Mouse (Mus musculus): ENCODE measurements at regions not wholly inside any gene's neighbourhood (a gene's known extent, or its start where the extent isn't known, plus 50 kb on each side); places are given as distances from the start of the nearest gene placed in this dataset.

DNA sequence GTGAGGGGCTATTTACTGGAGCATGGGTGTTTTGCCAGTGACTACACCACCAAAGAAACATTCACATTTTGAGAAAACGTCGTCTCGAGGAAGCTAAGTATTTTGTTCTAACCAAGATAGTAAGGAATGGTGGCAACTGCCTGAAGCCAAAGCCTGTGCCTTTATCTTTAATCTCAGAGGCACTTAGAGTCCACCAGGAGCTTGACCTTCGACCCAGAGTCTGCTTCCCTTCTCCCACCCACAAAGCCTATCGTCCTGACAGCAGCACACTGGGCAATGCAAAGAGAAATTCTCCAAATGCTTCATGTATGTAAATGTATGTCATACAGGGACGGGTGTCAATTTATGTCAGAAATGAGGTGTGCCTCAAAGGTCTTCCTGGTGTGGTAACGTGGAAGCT, 437.2 kb upstream of the Mgmt start:
- DNase-seq: no peak

GRCm38 (mm10) chr7:136457867-136458448, 436.5 kb upstream of the Mgmt start:
- DNase-seq: no peak

DNA sequence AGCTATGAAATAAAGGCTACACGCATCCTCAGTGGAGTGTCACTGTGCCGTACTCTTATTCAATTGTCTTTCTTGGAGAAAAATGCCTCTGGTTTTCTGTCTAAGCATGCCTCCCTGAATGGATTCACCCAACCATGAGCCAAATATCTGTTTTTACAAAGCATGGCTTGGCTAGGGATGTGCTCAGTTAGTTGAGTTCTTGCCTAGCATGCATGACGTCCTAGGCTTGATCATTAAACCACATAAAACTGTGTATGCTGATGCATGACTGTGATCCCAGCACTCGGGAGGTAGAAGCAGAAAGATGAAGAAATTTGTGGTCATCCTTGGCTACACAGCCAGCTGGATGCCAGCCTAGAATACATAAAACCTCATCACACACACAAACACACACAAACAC, 417.3 kb upstream of the Mgmt start:
- DNase-seq: no peak

GRCm38 (mm10) chr7:136480641-136481202, 413.7 kb upstream of the Mgmt start:
- no peak for DNase-seq

DNA sequence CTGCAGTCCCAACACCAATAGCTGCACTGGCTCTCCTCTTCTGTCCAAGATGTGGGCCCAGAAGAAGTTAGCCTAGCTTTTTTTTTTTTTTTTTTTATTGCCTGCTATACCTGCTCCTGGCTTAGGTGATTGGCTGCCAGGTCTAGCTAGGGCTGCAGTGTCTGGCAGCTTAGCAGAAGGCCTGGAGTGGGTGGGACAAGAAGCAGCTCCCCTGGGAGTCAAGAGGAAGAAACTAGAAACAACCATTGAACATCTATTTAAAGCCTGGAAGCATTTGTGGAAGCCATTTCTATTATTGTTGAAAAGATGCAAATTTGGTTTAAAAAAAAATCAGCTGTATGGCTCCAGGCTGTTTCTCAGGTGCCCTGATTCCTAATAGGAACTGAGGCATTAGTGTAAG, 411.2 kb upstream of the Mgmt start:
- no peak for DNase-seq

DNA sequence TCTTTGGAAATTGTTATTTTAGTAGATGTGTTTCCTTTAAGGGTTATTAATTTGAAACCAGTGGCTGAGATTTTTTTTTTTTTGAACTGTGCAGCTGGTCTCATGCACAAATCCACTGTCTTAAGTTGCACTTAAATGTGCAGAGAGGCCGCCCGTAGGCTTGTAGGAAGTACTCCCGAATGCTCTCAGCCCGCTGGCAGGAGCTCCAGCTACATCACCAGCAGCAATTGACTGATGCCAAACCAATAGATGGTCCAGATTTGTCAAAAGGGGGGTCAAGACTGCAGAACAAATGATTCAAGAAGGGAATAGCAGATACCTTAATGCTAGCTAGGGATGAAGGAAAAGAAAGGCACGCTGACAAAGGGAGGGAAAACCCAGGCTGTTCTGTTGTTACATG, 406.9 kb upstream of the Mgmt start:
- DNase-seq: no peak

- no peak for DNase-seq
Observed at GRCm38 (mm10) chr7:136494862-136495261, 399.6 kb upstream of the Mgmt start.

GRCm38 (mm10) chr7:136496335-136497242, 397.8 kb upstream of the Mgmt start:
- peak; percentile 39 for DNase-seq

GRCm38 (mm10) chr7:136500059-136500458, 394.4 kb upstream of the Mgmt start:
- no peak for DNase-seq

DNA sequence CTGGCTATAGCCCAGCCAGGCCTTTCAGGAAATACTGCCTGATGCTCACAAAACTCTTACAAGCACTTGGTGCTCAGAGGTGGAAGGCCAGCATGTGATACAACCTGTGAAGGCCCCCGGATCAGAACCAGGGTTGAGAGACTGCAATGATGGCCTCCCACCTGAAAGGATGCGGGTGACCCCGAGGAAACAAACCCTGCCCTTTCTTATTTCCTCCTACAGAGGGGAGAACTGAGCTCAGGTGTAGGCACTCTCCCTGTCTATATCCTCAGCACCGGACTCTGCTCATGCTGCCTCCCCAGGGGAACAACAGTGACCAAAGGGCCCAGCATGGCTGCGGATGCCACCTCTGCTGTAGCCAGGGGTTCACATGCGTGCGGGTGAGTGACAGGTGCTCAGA, 393.3 kb upstream of the Mgmt start:
- DNase-seq: no peak

DNA sequence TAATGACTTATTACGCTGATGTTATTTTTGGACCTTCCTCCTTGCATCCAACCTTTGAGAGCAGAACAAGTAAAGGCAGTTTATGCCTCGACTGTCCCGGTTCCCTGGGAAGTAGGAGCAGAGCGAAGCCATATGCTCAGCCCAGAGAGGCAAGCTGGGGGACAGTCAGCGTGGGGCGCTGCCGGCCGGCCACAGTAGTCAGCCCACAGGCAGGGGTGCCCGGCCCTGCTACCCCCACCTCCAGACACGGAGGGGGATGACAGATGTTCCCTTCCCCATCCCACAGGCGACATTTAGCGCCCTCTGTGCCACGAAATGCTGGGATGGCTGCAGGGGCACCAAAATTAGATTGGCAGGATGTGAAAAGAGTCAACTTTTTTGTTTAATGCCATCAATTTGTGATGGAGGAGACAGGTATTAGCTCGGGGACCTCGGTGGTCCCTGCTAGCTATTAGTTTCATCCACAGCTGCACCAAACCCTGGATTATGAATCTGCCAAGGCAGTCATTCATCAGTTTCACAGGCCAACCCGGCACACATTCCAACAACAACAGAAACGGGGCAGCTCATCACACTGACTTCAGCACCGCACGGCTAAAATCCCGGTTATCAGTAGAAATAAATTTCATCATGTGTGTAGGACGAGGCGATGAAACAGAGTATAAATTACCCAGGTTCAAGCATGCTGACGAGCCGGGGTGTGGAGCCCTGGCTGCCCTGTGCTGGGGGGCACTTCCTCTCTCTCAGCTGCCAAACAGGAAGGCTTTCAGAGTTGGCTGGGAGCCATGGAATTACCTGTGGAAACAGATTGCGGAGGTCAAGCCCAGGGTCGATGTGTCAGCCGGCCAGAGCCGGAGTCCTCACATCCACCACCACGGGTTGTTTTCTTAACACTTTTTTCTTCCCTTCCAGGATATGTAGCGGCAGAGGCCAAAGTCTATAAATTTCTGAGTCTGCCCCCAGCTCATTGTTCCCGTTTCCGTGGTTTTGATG, 392.3 kb upstream of the Mgmt start:
- no peak for DNase-seq

GRCm38 (mm10) chr7:136511389-136511788, 383.0 kb upstream of the Mgmt start:
- no peak for DNase-seq

DNA sequence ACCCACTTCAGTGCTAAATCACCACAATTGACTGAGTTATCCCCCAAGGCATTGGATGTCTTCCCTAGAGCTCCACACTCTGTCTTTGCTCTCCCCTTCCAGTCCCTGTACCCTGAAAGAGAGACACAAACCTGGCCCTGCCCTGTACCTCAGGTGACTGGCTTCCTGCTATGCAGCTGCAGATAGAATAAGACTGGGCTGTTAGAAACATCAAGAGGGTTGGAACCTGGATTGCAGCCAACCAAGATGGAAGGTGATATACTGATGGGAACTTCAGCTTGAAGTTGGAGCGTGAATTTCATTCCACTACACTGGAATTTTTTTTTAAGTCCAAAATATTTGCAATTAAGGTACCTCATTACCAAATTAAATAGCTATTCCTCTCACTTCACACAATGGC, 379.0 kb upstream of the Mgmt start:
- DNase-seq: no peak

DNA sequence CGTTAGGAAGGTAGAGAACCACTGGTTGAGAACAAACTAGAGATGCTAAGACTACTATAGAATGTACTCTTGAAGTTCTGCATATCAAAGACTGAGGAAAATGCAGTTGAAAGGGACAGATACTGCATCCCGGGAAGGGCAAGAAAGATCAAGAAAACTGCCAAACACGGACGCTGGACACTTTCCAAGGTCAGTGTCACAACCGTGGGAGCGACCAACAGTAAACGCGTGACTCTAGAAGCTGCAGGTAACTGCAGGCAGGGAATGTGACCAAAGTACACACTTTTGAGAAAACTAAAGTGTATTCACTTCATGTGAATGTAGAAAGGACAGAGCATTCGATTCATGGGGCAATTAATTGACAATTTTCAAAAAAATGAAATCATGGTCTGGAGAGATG, 368.6 kb upstream of the Mgmt start:
- DNase-seq: no peak

GRCm38 (mm10) chr7:136530006-136530785, 364.2 kb upstream of the Mgmt start:
- DNase-seq: no peak

DNA sequence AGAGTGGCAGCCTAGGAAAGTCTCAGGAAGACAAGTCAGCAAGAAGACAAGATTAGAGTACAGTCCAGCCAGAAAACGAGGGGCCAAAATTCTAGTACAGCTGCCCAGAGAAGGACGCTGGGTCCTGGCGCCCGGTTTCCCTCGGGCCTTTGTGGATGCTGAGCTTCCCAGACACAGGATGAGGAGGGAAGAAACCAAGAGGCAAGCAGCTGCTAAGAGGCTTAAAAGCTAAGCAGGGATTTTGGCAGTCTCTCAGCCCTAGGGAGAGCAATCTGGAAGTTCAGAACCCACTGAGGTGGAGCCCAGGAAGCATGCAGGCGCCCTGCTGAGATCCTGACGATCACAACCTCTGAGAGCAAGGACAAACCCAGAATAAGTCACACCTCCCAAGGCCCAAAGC, 363.1 kb upstream of the Mgmt start:
- DNase-seq: no peak

DNA sequence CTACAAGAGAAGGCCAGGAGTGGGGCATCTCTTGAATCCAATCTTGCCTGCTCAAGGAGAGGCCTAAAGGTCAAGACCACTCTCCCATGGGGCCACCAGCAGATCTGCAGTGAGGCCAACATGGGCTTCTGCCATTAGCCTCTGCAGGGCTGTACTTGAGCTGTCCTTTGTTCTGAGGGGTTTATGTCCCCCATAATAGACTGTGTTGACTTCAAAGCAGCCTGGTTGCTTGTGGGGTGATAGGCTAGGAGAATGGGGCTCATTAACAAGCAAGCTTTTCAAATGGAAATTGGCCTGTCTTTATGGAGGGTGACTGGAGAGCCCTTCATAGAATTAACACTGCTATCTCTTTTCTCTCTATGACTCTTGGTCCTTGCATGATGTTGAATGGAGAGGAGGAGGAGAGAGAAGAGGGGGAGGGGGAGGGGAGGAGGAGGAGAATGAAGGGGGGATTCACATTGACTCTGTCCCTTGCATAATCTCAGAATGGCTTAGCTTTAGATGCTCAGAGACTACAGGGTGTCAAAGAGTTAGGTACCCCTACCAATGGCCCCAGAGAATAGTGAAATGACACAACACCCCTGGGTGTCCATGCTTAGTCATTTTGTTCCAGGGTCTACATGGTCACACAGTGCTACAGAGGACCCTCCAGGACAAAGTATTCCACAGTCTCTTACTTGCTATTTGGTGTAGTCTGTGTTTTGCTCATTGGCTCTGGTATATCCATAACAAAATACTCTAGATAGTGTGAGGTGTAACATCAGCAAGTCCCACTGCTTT, 352.3 kb upstream of the Mgmt start:
- no peak for DNase-seq

GRCm38 (mm10) chr7:136542896-136543295, 351.5 kb upstream of the Mgmt start:
- no peak for DNase-seq

GRCm38 (mm10) chr7:136547837-136548236, 346.6 kb upstream of the Mgmt start:
- no peak for DNase-seq

- DNase-seq: no peak
Observed at GRCm38 (mm10) chr7:136556436-136556835, 338.0 kb upstream of the Mgmt start.

DNA sequence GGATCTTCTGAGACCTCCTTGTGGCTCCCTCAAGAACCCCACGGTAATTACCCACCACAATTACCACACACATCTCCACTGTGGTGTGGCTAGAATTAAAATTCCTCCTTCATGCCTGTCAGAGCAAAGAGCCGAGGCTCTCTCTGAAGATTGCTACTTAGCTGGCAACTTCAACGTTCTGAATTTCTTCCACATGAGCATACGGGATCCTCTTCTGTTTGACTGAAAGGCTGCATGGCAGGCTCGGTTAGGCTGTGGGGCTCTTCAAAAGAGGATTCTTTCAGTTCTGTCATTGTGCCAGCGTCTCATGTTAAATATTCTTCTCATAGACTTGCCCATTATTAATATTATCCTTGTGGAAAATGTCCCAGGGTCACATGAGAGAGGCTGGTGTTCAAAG, 334.9 kb upstream of the Mgmt start:
- DNase-seq: no peak

All from right cerebral cortex, adult 18-20 months (tissue).